Mouse (Mus musculus): Measurements from ENCODE around the gene Atp11c.

Gene Atp11c

DNA sequence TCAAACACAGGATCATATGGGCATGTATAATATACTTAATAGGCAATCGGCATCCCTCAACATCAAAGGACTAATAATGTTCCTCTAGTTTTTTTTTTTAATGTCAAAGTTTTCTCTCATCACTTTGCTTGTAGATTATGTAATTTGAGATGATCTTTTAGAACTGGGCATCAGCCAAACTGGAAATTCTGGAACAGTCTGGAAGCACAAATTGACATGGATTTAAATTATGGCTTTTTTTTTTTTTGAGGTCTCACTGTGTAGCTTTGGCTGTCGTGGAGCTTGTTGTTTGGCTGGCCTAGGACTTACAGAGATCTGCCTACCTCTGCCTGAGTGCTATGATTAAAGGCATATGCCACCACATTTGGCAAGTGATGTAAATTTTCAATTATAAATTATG is 210.8 kb downstream of the Atp11c start:
- DNase-seq: no peak

DNA sequence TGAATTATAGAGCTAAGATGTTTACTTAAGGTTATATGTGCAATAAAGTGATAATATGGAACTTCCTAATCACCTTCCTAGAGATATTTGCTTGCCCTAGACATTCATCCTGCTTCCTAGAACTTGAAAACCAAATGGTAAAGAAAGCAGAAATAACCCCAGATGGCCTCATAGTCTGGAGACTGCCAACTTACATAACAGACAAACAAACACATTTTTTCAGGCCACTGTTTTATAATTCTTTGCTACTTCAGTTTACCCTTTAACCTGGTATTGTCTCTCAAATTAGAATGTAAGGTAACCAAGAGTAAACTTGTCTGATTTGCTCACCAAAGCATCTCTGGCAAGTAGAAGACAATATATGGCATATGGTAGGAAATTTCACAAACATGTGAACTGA is 212.1 kb downstream of the Atp11c start:
- no peak for DNase-seq

DNA sequence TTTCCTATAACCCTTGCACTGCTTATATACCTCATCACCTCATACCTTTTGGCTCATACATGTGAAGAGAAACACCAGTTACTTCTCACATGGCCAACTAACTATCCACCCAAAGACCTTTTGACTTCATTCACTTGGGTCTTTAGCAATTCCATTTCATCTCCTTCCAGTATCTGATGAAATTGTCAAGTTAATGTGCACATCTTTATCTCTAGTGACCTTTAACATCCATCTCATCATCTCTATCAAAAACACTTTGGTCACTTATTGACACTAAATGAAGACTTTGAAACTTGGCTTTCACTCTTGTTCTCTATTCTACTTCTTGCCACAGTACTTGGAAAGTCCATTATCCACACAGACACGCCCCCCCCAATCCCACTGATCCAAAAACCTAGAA is 243.8 kb downstream of the Atp11c start:
- DNase-seq: no peak

DNA sequence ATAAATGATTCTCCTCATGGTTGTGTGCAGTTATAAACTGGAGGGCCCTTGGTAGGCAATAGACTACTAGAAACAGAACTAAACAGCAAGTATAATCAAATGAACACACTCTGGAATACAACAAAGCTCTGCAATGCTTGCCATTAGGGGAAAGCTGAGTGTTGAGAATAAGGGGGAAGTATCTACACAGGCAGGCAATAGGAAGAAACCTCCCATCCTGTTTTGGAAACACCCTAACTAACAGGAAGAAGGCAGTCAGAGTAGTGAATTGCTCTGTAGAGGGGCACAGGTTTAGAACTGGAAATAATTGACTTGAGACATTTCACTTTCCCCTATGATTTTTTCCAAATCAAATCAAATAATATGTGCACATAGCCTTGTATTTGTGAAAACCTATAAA is 247.1 kb downstream of the Atp11c start:
- no peak for DNase-seq

DNA sequence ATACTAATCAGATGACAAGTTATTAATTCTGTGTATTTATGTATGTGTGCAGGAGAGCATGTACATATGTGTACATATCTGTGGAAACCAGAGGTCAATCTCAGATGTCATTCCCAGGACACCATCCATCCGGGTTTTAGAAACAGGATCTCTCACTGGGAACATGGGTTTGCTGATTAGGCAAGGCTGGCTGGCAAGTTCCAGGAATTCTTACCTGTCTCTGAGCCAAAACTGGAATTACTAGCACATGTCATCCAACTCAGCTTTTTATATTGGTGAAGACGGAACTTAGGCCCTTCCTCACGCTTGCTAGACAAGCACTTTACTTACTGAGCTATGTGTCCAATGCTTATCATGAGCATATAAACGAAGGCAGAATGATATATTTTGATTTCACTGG is 247.5 kb downstream of the Atp11c start:
- DNase-seq: no peak

DNA sequence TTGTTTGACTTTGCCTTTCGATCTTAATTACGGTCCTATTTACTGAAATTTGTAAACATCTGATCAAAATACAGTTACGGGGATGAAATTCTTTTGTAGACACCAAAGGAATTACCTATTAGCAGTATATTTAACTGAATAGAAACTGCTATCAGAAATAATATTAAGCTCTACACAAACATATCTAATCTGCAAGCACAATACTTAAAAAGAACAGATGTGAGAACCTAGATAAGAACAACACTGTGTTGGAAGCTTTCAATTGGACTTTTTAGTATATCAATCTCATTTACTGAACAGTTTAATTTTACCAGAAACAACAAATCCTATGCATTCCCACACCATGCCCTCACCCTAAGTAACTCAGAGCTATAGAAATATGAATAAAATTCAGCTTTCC is 262.8 kb downstream of the Atp11c start:
- DNase-seq: no peak

DNA sequence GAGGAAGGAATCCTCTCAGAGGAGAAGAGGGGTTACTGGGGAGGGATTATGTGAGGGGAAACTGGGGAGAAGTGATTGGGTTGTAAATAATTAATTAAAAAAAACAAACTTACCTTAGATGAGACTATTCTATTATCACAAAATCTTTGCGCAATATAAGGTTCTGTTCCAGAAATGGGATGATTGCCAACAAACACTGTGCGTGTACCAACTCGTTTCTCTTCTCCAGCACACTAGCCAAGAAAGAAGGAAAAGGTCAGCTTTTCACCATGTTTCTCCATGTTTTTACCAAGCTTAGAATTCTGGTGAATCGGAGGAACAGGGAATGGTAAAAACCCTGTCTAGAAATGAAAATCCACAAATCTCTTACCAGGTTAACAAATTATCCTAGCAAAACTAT is 271.2 kb downstream of the Atp11c start:
- DNase-seq: no peak

DNA sequence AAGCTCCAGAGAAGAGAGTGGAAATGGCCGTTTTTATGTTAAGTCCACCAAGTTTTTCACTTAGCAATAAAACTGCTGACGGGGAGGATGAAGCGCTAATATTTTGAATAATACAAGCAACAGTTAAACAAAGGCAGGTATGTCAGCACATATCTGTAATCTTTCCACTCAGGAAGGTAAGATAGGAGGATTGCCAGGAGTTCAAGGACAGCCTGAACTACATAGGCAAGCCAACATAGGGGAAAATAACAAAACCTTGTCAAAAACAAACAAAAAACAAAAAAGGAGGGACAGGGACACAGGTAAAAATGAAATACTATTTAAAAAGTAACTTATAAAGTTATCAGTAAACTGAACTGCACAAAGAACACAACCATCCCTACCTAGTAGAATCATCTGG is 274.8 kb downstream of the Atp11c start:
- DNase-seq: no peak

DNA sequence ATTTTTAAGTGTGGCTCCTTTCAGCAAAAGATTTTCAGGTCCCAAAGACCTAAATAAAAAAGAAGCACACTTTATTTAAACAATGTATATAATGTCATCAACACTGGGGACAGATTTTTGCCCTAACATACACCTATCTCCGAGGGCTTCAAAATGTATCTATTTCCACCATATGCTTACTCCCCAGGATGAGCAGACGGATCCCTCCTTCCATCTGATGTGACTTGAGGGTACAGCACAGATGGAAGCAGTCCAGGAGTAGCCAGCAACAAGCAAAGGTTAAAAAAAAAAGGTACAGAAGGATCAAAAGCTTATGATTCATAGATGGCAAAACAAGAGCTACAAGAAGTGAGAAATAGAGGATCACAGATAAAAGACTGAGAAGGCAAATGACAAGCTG is 300.2 kb downstream of the Atp11c start:
- no peak for DNase-seq

DNA sequence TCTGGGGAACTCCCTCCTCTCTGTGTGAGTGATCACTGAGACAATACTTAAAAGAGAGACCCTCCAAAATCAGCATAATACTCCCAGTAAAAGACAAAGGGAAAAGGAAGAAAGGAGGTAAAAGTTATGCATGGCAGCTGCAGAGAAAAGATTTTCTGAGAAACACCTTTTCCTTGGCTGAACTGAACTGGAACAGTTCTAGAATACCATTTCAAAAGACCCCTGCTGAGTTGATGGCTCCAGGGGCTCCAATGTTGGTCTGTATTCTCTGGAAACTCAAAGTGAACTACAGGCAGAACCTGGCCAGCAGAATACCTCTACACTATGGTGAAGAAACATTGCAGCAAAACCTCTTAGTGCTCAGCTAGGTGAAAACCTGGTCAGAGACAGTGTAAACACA is 337.2 kb downstream of the Atp11c start:
- DNase-seq: no peak

DNA sequence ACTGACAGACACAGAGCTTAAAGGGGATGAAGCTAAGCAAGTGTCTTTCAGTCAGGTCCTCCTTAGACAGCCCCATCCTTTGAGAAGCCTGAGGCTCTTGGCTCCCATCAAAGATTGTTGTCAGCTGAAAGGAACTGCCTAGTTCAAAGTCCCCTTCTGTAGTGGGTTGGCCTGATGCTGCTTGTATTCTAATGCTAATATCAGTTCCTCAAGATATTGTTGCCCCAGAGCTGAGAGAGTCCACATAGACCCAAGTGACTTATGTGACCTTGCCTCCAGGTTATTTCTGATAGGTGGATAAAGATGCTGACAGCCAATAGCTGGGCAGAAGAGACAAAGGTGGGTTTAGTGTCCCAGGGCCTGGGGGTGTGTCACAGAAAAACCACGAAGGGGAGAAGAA is 404.8 kb downstream of the Atp11c start:
- no peak for DNase-seq

DNA sequence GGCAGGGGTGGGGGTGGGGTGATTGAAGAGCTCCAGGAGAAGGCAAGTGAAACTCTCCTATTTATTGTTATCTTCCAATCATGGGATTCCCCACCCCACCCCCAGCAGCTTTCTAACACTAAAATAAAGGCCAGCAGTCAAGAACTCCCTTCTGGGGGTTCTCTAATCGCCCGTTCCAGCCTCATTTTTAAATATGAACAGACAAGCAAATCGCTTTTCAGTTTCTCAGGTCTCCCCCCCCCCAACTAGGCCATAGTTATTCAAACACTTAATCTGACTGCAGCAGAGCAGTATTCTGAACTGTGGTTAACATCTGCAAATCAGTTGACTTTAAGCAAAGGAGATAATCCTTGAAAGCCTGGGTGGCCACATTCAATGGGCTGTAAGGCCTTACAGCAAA is 409.9 kb downstream of the Atp11c start:
- no peak for DNase-seq

DNA sequence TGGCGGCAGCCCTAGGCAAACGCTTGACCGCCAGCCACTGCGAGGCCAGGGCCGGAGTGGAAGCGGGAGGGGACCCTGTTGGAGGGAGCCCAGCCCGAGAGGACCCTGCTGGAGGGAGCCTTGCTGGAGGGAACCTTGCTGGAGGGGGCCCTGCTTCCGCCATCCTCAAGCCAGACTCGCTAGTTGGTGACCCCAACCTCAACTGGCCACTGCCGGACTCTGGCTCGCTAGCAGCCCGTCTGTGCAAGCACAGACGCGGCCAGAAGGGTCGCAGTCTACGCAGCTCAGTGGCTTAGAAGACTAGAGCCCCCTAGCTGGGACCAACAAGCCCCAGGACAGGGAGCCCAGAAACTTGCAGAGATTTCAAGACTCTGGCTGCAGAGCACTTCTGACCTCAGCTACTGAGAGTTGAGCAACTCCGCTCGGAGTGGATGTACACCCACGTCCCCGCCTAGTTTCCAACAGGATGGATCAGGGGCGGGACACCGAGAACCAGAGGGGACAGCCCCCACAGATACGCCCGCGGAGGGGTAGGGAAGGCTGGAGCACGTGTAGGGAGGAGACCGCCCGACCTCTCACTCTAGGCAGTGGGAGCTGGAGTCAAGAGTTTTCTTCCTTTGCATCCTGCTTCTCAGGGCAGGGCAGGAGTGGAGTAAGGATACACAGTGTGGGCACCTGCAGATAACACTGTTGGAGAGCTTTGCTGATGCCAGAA is 413.6 kb downstream of the Atp11c start, which contains the start of gene Mcf2:
Gene Mcf2 (minus strand): TSS at position 346 of the 715 bp plus-strand sequence.
- DNase-seq: no peak

DNA sequence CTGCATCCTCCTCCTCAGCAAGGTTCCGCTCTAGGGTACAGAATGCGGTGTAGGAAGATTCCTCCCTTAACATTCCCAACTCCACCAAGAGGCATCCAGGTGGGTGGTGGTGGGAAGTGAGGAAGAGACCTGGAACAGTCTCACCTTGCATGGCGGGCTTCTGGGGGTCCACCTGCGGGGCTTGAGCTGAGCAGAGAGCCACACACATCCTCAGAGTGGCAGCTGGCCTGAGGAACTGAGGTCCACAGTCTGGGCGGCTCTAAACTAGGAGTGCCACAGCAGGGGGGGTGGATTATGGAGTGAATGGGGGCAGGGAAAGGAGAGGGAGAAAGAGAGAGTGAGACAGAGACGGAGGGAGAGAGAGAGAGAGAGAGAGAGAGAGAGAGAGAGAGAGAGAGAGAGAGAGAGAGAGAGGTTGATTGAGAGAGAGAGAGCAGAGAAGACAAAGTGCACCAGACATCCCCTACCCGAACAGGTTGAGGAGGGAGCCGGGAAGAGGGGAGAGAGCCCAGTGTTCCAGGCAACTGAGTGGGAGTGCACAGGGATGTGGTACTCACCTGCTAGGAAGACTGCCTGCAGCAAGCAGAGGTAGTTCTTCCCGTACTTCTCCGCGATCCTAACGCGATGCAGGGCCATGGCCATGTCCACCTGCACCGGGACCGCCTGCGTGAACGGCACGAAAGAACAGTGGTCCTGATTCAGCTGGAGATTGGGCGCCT is 414.3 kb downstream of the Atp11c start:
- no peak for DNase-seq

Data from spleen, adult 18-20 months (tissue).